Comparison of ENCODE assay signal across 17 mouse cellular contexts in the genomic region with DNA sequence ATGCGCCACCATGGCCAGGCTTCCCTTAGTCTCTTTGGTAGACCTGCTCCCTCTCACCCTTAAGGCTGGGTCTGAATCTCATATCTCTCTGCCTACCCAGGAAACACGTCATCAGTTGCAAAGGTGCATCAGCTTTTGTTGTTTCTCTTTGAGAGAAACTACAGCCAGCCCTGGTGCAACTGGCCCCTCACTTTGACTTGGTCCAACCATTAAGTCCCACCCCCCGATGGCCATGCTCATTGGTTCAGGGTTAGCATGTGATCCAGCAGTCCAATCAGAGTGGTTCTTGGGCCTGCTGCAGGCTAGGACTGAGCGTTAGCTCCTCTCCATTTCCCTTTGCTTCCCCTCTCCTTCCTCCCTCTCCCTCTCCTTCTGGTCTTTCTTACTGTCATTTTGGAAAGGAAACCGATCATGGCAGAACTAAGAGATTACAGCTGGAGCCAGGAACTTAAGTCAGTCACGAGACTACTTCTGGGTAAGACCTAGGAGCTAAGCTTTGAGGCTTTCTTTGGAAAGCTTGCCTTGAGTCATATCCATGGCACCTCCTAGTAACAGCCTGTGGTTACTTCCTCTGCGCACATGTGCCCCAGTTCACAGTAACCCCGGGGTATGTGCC. TPM values are rescaled to one million over a fixed set of nuclear protein-coding genes. Genes with fewer than 3 reads are reported as not detected.
A peak's percentile ranks its signal among the peaks of the same experiment; 100 is the strongest.
DNase-seq lines count a peak whose midpoint lies in the region; ATAC-seq lines count a peak whose summit lies in the region.
"Had no signal": no experiment of that assay in that cellular context is flagged by ENCODE, and none has a peak within 500 bp of the region (broad histone marks: within the 10 kb centered on the region; RNA-seq: fewer than 3 reads in every experiment).

No protein-coding gene starts in this region.

- H3K9me3 ChIP-seq in heart, embryonic 11.5 days (replicated peaks; ENCODE audit: control insufficient read depth, low read length) = no peaks in the 10 kb centered on the region
- H3K9me3 ChIP-seq in forebrain, embryonic 15.5 days = no peaks in the 10 kb centered on the region
- H3K9me3 ChIP-seq: embryonic facial prominence, embryonic 13.5 days; forebrain, embryonic 13.5 days; heart, embryonic 10.5 days had no signal

- H3K4me3 ChIP-seq in heart, embryonic 11.5 days (ENCODE audit: low read depth, low read length) = no peak overlapping the region
- H3K4me3 ChIP-seq in forebrain, embryonic 15.5 days = no peak overlapping the region
- H3K4me3 ChIP-seq: embryonic facial prominence, embryonic 13.5 days; forebrain, embryonic 13.5 days; heart, embryonic 10.5 days had no signal

- no peak overlapping the region for H3K4me2 ChIP-seq in heart, embryonic 11.5 days
- H3K4me2 ChIP-seq in forebrain, embryonic 15.5 days (replicated peaks) = no peak overlapping the region
- H3K4me2 ChIP-seq: embryonic facial prominence, embryonic 13.5 days; forebrain, embryonic 13.5 days had no signal

- 73% methylated on average over 8 of the region's 8 CpGs for WGBS in heart, embryonic 11.5 days (ENCODE audit: insufficient replicate concordance)
- 89% methylated on average over 8 of the region's 8 CpGs for WGBS in forebrain, embryonic 15.5 days

- DNase-seq in heart, adult 8-10 months (ENCODE audit: low spot score) = no peak
- DNase-seq in ES-CJ7 (ENCODE audit: low read depth, low spot score) = peak; percentile 94
- DNase-seq in kidney, postnatal 14 days = no peak
- DNase-seq: adrenal gland, postnatal 36 days; B cell, adult 2 months; cerebellum, postnatal 36 days; lung, adult 18-20 months; right cerebral cortex, postnatal 14 days; thymus, adult 2 months had no signal

- no peaks in the 10 kb centered on the region for H3K36me3 ChIP-seq in heart, embryonic 11.5 days (ENCODE audit: control insufficient read depth, insufficient read depth, low read length)
- H3K36me3 ChIP-seq in forebrain, embryonic 15.5 days = no peaks in the 10 kb centered on the region
- H3K36me3 ChIP-seq: embryonic facial prominence, embryonic 13.5 days; heart, embryonic 10.5 days had no signal

- peak; percentile 76 for ATAC-seq in heart, embryonic 11.5 days (replicated peaks; ENCODE audit: insufficient number of reproducible peaks, low FRiP score, low TSS enrichment)
- peak; percentile 75 for ATAC-seq in erythroblast, adult 5-6 weeks (replicated peaks; ENCODE audit: low FRiP score, poor library complexity, severe bottlenecking)
- 0 out of 2 replicates have a peak, but pooled peaks have one; percentile 43 for ATAC-seq in megakaryocyte-erythroid progenitor cell, adult 5-6 weeks (replicated peaks; ENCODE audit: low FRiP score, low TSS enrichment, poor library complexity, severe bottlenecking)
- ATAC-seq in activated CD4-positive, CD25-positive, alpha-beta regulatory T cell, adult 4 months = no peak
- no peak for ATAC-seq in forebrain, embryonic 15.5 days (replicated peaks)
- ATAC-seq: forebrain, embryonic 13.5 days had no signal

- no peaks in the 10 kb centered on the region for H3K27me3 ChIP-seq in heart, embryonic 11.5 days (ENCODE audit: control insufficient read depth, insufficient read depth, low read length)
- H3K27me3 ChIP-seq in forebrain, embryonic 15.5 days = no peaks in the 10 kb centered on the region
- H3K27me3 ChIP-seq: embryonic facial prominence, embryonic 13.5 days; forebrain, embryonic 13.5 days had no signal

- H3K27ac ChIP-seq in heart, embryonic 11.5 days (ENCODE audit: low read depth, low read length) = no peak overlapping the region
- no peak overlapping the region for H3K27ac ChIP-seq in forebrain, embryonic 15.5 days (replicated peaks)
- H3K27ac ChIP-seq: embryonic facial prominence, embryonic 13.5 days; forebrain, embryonic 13.5 days; heart, embryonic 10.5 days had no signal

- H3K4me1 ChIP-seq in heart, embryonic 11.5 days (ENCODE audit: control insufficient read depth, insufficient read depth, low read length) = no peaks in the 10 kb centered on the region
- H3K4me1 ChIP-seq in forebrain, embryonic 15.5 days = no peaks in the 10 kb centered on the region
- H3K4me1 ChIP-seq: embryonic facial prominence, embryonic 13.5 days; heart, embryonic 10.5 days had no signal

- H3K9ac ChIP-seq in heart, embryonic 11.5 days (ENCODE audit: low read depth, low read length) = no peak overlapping the region
- no peak overlapping the region for H3K9ac ChIP-seq in forebrain, embryonic 15.5 days (replicated peaks)
- H3K9ac ChIP-seq: embryonic facial prominence, embryonic 13.5 days; forebrain, embryonic 13.5 days had no signal

RNA-seq across cellular contexts. Expression of a gene that starts 5.2 kb away (rescaled TPM):
- polyA plus RNA-seq in heart, embryonic 11.5 days (2014; fragmentation: Nextera tagmentation; extraction: Ambion mirVana) = 55.2 and 57.4 TPM in 2 replicates
- total RNA-seq in heart, adult 8-10 months (2022) = 10 to 100 TPM; 43.9 to 80.9 (median 65.3) TPM
- 22.4 and 23.6 TPM in 2 replicates for total RNA-seq in erythroblast, adult 5-6 weeks (2015; ENCODE audit: low replicate concordance)
- 16.6 and 19.0 TPM in 2 replicates for total RNA-seq in erythroblast, adult 5-6 weeks (2017; ENCODE audit: low replicate concordance)
- 136 and 180 TPM in 2 replicates for total RNA-seq in megakaryocyte-erythroid progenitor cell, adult 5-6 weeks (2014; fragmentation: Nextera tagmentation)
- 91.7 and 104 TPM in 2 replicates for total RNA-seq in megakaryocyte-erythroid progenitor cell, adult 5-6 weeks (2017)
- polyA plus RNA-seq in activated CD4-positive, CD25-positive, alpha-beta regulatory T cell, adult 4 months (2017; shearing (Covaris generic)) = 10 to 100 TPM; 25.6 to 27.9 TPM
- polyA plus RNA-seq in forebrain, embryonic 15.5 days (2015; fragmentation: Nextera tagmentation; extraction: Ambion mirVana) = 108 and 112 TPM in 2 replicates

RNA-seq across cellular contexts. Expression of a gene that starts 36.6 kb away (rescaled TPM):
- polyA plus RNA-seq in heart, embryonic 11.5 days (2014; fragmentation: Nextera tagmentation; extraction: Ambion mirVana) = 14.9 and 15.0 TPM in 2 replicates
- total RNA-seq in heart, adult 8-10 months (2022) = 1 to 10 TPM; 4.1 to 8.0 (median 6.5) TPM
- total RNA-seq in erythroblast, adult 5-6 weeks (2015; ENCODE audit: low replicate concordance) = 6.7 and 11.9 TPM in 2 replicates
- total RNA-seq in erythroblast, adult 5-6 weeks (2017; ENCODE audit: low replicate concordance) = 0.68 and 1.4 TPM in 2 replicates
- total RNA-seq in megakaryocyte-erythroid progenitor cell, adult 5-6 weeks (2014; fragmentation: Nextera tagmentation) = 24.9 and 33.7 TPM in 2 replicates
- total RNA-seq in megakaryocyte-erythroid progenitor cell, adult 5-6 weeks (2017) = 13.9 and 29.8 TPM in 2 replicates
- polyA plus RNA-seq in activated CD4-positive, CD25-positive, alpha-beta regulatory T cell, adult 4 months (2017; shearing (Covaris generic)) = 1 to 10 TPM; 2.4 to 2.9 TPM
- 12.8 and 13.2 TPM in 2 replicates for polyA plus RNA-seq in forebrain, embryonic 15.5 days (2015; fragmentation: Nextera tagmentation; extraction: Ambion mirVana)

Comparison
In these comparisons a context has a peak if more than half of its experiments do, and no peak if none do; other contexts are left out.
1. ATAC-seq: peak in heart, embryonic 11.5 days (single experiment), erythroblast, adult 5-6 weeks (single experiment) and megakaryocyte-erythroid progenitor cell, adult 5-6 weeks (single experiment); none in activated CD4-positive, CD25-positive, alpha-beta regulatory T cell, adult 4 months (single experiment) and forebrain, embryonic 15.5 days (single experiment).